Mouse (Mus musculus) brain, embryonic 14.5 days (tissue): ENCODE measurements around the gene Ciart. TPM values are rescaled to one million over a fixed set of nuclear protein-coding genes. Genes with fewer than 3 reads are reported as not detected.
"Not testable (repeated sequence)": the region's sequence is repeated elsewhere in the genome, so short reads cannot be mapped to it uniquely, and the experiment has no call there.

Experiments
- DNase-seq: peaks from one replicate; pipeline ENCODE4 v3.0.0-alpha.2; 2011; ENCODE audit warnings: low read depth
- CTCF ChIP-seq: fragments of 200-500 bp; IDR thresholded peaks from 2 replicates; pipeline ENCODE4 v1.5.1; 2012; ENCODE audit warnings: inconsistent platforms, mild to moderate bottlenecking, moderate library complexity, borderline replicate concordance; ENCODE audit not compliant: insufficient read depth, insufficient read length; ENCODE audit errors: extremely low read depth
- POLR2A ChIP-seq: fragments of 200-500 bp; IDR thresholded peaks from 2 replicates; pipeline ENCODE4 v1.6.1; 2012; ENCODE audit warnings: mild to moderate bottlenecking, inconsistent platforms, borderline replicate concordance; ENCODE audit not compliant: poor library complexity, insufficient read depth, insufficient read length, severe bottlenecking; ENCODE audit errors: extremely low read depth
- polyA plus RNA-seq: library from polyadenylated mRNA; depleted of rRNA; stranded (reverse); fragments of >200 nt; gene quantifications from 2 replicates; pipeline ENCODE4 v1.2.3, GENCODE M21; 2012

The Ciart gene
- polyA plus RNA-seq, 1 experiment, result 3.8 TPM

GRCm38 (mm10) chr3:95906860-95907259, 24.8 kb upstream of the Ciart start:
- peak; percentile 70 for DNase-seq
- TF ChIP-seq CTCF (peak; percentile 86), POLR2A (no peak)

GRCm38 (mm10) chr3:95905940-95906492, 24.0 kb upstream of the Ciart start:
- TF ChIP-seq CTCF, result peak; percentile 66
- no peak for TF ChIP-seq POLR2A
- DNase-seq, result peak; percentile 73

- DNase-seq, result peak; percentile 76
- TF ChIP-seq CTCF (no peak), POLR2A (no peak)
These were observed 23.3 kb upstream of the Ciart start for GRCm38 (mm10) chr3:95905146-95905939.

- TF ChIP-seq CTCF (no peak), POLR2A (no peak)
- DNase-seq, result peak; percentile 47
These were observed 22.5 kb upstream of the Ciart start, which contains the start of gene Car14 for GRCm38 (mm10) chr3:95904568-95904967. Car14 (minus strand) TSS chr3:95904691.

- TF ChIP-seq POLR2A (no peak), CTCF (no peak)
- peak; percentile 20 for DNase-seq
These were observed 21.9 kb upstream of the Ciart start for GRCm38 (mm10) chr3:95903753-95904502.

GRCm38 (mm10) chr3:95902643-95903042, 20.6 kb upstream of the Ciart start:
- TF ChIP-seq CTCF, result no peak
- no peak for TF ChIP-seq POLR2A
- peak; percentile 25 for DNase-seq

GRCm38 (mm10) chr3:95902373-95902625, 20.2 kb upstream of the Ciart start:
- no peak for DNase-seq
- TF ChIP-seq CTCF (no peak), POLR2A (no peak)

GRCm38 (mm10) chr3:95901616-95902372, 19.7 kb upstream of the Ciart start:
- TF ChIP-seq CTCF, result no peak
- TF ChIP-seq POLR2A, result no peak
- DNase-seq, result peak; percentile 13

GRCm38 (mm10) chr3:95899800-95900524, 17.9 kb upstream of the Ciart start:
- no peak for TF ChIP-seq POLR2A
- TF ChIP-seq CTCF, result no peak
- DNase-seq, result no peak

GRCm38 (mm10) chr3:95895501-95895900, 13.4 kb upstream of the Ciart start:
- DNase-seq, result not testable (repeated sequence)

GRCm38 (mm10) chr3:95894317-95895160, 12.5 kb upstream of the Ciart start:
- peak; percentile 38 for DNase-seq

More at GRCm38 (mm10) chr3:95894317-95895160, 12.5 kb upstream of the Ciart start:
- TF ChIP-seq POLR2A, result no peak
- no peak for TF ChIP-seq CTCF
